Mouse (Mus musculus) yolk sac, embryonic 10.5 days (tissue): ENCODE measurements at regions not wholly inside any gene's neighbourhood (a gene's known extent, or its start where the extent isn't known, plus 50 kb on each side); places are given as distances from the start of the nearest gene placed in this dataset.

Experiments
- DNase-seq: peaks from one replicate; pipeline ENCODE4 v3.0.0-alpha.2; 2017; ENCODE audit warnings: low spot score

- no peak for DNase-seq
Observed at GRCm38 (mm10) chrX:99548284-99549019, 77.4 kb upstream of the Pja1 start.

- no peak for DNase-seq
Observed at GRCm38 (mm10) chrX:99544410-99544809, 73.3 kb upstream of the Pja1 start.

DNA sequence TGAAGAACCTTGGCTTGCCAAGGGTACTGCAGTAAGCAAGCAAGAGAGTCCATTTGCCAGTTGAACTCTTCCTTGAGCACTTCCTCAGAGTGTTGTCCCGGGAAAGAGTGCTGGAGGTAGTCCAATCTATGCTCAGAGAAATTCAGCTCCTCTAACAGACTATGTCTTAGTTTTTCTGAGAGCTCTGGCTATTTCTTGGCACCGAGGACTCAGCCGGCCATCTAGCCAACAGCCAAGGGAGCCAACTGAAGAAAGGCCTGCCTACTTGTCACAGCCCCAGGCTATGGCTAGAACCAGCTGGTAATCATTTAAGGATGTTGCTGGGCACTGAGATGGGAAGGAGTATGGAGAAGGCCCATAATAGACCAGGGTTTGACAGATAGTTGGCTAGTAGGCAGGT, 70.8 kb upstream of the Pja1 start:
- DNase-seq: no peak

DNA sequence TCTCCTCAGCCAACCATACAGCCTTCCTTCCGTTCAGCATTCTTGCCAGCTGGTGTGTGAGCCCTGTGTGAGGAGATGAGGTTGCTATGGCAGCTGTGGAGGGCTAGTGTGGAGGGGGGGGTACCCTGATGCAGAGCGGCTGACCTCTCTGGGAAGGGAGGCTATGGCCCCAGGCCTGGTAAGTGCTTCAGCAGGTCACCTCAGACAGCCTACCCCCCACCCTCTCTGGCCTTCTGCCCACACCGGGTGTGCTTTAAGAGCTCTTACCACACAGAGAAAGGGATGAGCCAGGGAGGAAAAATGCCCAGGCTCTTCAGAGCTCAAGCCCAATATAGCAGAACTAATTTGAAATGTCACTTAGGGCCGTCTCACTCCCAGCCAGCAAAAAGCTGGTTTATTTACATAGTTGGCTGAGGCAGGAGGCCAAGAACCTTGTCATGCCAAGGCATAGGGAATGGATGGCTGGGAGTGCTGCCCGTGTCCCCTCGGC, 69.1 kb upstream of the Pja1 start:
- DNase-seq: no peak

GRCm38 (mm10) chrX:99539684-99540083, 68.6 kb upstream of the Pja1 start:
- DNase-seq: no peak

- no peak for DNase-seq
Observed at GRCm38 (mm10) chrX:99537814-99538213, 66.7 kb upstream of the Pja1 start.

DNA sequence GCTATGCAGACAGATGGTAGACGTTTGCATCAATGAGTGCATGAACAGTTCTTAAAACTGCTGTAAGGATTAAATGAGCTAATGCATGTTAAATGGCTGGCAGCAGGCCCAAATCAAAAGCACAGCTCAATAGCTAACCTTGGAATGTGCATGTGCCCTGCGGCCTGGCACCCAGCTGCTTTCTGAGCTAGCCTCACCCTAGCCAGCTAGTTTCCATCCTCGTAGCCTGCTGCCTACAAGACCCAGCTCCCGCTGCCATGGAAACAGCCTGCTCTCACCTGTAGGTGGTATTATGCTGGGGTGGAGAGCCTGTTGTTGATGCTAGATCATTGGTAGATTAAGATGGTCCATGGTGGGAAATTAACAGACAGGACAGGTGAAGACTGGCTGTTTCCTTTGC, 63.8 kb upstream of the Pja1 start:
- DNase-seq: no peak

DNA sequence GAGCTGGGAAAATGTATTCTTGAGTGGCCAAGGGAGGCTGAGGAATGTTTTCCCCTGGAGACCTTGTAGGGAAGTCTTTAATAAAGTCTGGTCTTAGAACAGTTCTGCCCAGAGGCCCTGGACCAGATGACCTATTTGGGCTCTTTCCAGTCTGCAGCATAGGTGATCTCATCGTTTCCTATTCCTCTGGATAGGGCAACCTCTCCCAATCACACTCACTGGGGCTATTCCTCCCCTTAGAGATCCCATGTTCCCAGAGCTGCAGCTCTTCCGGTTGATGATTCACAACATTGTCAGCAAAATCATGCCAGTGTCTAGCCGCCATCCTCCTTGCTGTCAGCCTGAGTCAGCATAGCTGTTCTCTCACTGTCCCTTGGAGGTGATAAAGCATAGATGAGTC, 60.1 kb upstream of the Pja1 start:
- DNase-seq: no peak

- no peak for DNase-seq
Observed at GRCm38 (mm10) chrX:99530511-99530910, 59.4 kb upstream of the Pja1 start.

DNA sequence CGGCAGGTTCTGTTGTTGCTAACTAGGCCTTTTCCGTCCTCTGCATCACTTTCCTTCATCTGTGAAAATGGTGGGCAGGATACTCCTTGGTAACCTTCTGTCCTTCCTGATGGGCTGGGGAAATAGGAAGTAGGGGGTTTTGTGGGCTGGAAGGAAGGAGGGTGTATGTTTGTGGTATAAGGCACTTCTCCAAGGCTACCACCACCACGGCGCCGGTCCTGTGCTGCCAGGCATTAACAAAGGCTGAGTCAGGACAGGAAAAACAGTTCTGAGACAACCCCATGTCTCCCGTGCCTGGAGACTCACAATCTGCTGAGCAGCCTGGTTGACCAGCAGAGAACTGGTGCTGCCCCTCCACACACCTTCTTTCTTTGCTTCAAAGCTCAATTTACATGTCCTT, 52.2 kb upstream of the Pja1 start:
- DNase-seq: no peak

GRCm38 (mm10) chrX:99522830-99523229, 51.8 kb upstream of the Pja1 start:
- peak; percentile 26 for DNase-seq

GRCm38 (mm10) chrX:99522289-99522688, 51.2 kb upstream of the Pja1 start:
- DNase-seq: no peak

- DNase-seq: no peak
Observed at GRCm38 (mm10) chrX:99521866-99522265, 50.8 kb upstream of the Pja1 start.
